Mouse (Mus musculus) mouse embryonic stem cell (cell line): ENCODE data around the gene Tmem238l.

Experiments used
- in situ Hi-C, 2 experiments: fragments of 300-500 bp; cut with MboI; formaldehyde crosslinking; loops; 1 replicate in 1 of 2; 3 replicates in 1 of 2; pipeline ENCODE4 v1.14.3; 2019 to 2020; ENCODE audit warnings: low sequenced_read_pairs in 2 of 2, low pct_unique_long_range_greater_than_20kb in 1 of 2, mixed read lengths in 1 of 2; ENCODE audit not compliant: unreplicated experiment in 1 of 2

Gene Tmem238l

DNA sequence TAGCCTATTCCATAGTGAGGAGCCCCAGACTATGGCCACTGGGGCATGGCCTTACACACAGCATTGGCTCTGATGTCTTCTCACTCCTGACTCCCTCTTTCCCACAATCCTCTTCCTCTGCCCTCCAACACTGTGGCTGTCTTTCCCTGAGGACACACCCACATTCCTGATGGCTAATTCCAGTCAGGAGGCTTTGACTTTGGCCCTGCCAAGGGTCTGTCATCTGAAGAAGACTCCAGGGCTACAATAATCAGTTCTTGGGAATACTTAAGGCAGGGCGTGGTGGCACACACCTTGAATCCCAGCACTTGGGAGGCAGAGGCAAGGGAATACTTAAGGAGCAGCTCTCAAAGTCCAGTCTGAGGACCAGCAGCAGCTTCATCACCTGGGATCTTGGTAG is 12.1 kb downstream of the Tmem238l start:
- in situ Hi-C loops = no loop called here

DNA sequence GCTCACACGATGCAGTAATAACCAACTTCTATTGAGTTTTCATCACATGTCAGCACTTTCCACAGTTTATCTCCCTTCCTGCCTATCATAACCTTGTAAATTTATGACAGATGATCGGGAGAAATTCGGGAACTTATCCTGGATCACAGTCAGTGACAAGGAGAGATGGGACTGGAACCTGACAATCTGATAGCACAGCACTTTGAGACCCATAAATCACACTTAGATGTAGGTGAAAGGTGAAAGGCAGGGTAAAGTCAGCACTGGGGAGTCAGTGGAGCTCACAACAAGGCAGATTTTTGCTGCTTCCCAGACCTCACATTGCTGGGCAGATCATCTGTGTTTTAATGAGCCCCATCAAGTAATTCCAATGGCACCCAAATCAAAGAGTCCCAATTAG is 17.1 kb downstream of the Tmem238l start:
- in situ Hi-C loops = no loop called here

DNA sequence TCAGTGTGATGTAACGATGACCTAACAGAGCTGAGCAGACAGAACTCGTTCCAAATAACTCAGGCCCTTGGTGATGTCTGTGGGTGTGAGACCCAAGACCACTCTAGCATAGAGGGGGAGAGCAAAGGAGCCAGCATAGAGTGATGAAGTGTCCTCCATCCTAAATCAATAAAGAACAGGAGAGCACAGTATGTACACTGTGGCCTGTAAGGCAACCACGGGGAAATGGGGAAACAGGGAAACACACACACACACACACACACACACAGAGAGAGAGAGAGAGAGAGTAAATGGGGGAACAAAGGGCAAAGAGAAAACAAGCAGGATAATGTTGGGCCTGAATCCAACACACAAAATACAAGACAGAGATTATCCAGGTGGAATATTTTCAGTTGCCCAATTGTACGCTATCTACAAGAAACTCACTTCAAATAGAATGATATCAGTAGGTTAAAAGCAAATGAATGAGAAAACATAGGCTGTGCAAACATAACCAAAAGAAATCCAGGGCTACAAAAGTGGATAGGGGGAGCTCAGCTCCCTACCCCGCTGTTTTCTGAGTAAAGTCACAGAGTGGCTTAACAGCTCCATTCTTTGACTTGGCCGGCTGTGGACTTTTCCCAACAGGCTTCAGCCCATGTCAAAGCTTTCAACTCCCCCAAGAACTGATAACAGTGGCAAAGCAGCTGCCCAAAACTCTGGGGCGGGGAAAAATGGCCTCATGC is 19.3 kb downstream of the Tmem238l start:
- in situ Hi-C loops = no loop called here

DNA sequence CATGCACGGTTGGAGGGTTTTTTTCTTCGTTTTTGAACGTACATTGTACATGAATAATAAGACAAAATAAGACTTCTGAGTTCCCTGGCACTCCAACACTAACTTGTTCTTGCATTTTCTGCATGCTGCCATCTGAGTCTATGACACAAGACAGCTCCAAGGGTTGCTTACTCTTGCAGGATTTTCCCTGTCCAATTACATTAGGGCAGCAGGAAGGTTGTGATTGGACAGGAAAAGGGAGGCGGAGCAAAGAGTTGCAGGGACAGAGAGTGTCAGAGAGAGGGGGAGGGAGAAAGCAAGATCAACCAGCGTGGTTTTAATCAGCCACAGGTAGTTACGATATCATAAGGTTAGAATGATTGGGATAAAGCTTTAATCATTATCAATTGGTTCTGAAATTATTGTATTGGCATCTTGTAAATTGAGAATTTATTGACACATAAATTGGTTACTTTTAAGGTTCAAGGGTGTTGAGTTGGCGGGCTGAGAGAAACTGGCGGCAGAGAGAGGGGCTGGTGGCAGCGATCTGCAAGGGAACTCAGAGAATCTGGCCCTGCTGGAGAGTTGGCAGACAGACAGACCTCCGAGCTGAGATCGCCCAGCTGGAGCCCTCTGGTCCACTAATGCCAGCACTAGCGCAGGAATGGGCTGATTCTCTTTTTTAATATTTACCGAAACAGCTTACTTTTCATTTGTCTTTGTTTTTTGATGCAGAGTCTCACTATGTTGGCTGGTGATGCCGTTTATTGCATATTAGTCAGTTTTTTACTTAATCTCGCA is 25.1 kb downstream of the Tmem238l start:
- in situ Hi-C loops = loop anchor here (5.0 kb wide), 3 partner anchors 41 to 74 kb away; no protein-coding TSS in a partner anchor

DNA sequence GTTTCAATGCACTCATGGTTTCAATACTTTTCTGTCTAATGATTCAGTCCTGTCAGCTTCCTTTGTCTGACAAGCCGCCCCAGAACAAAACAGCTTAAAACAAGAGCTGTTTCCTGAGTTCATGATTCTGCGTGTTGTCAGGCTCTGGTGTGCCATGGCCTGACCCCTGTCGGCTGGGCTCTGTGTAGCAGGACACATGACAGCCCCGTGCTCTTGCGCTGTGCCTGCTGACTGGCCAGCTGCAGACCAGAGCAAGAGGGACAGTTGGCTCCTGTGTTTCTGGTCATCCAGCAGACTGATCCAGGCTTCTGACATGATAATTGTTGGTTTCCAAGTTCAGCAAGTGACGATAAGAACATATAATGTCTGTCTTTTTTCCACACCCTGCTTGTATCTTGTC is 26.4 kb downstream of the Tmem238l start:
- in situ Hi-C loops = loop anchor here (5.0 kb wide), 3 partner anchors 40 to 75 kb away; no protein-coding TSS in a partner anchor

DNA sequence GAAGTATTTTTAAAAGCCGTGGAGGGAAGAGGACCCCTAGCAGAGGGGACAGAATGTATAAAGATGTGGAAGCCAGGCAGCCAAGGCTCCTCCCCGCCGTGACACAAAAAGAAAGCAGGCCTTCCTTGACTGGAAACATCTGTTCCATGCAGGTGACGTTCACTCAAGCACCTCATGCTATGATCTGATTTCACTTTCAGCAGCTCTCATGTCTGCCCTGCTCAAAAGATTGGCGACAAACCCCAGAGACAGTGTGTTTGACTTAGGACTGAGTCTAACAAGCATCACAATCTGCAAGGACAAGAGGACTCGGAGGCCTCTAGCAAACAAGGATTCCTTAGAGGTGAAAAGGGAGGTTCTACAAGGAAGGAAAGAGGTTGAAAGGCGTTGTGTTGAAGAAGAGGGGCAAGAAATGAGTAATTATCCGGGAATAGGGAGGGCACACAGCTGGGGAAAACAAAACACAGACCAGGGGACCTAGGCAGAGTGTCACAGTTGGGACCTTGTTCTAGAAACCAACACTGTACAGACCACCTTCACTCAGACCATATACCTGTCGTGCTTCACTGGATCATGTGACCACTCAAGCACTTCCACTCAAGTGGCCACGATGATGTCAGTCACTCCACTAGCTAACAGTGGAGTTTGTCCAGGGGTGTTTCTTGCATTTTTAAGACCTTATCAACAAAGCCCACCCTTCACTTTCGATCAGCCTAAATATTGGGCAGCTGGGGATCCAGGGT is 27.2 kb downstream of the Tmem238l start:
- in situ Hi-C loops = loop anchor here (5.0 kb wide), 3 partner anchors 39 to 76 kb away; no protein-coding TSS in a partner anchor

DNA sequence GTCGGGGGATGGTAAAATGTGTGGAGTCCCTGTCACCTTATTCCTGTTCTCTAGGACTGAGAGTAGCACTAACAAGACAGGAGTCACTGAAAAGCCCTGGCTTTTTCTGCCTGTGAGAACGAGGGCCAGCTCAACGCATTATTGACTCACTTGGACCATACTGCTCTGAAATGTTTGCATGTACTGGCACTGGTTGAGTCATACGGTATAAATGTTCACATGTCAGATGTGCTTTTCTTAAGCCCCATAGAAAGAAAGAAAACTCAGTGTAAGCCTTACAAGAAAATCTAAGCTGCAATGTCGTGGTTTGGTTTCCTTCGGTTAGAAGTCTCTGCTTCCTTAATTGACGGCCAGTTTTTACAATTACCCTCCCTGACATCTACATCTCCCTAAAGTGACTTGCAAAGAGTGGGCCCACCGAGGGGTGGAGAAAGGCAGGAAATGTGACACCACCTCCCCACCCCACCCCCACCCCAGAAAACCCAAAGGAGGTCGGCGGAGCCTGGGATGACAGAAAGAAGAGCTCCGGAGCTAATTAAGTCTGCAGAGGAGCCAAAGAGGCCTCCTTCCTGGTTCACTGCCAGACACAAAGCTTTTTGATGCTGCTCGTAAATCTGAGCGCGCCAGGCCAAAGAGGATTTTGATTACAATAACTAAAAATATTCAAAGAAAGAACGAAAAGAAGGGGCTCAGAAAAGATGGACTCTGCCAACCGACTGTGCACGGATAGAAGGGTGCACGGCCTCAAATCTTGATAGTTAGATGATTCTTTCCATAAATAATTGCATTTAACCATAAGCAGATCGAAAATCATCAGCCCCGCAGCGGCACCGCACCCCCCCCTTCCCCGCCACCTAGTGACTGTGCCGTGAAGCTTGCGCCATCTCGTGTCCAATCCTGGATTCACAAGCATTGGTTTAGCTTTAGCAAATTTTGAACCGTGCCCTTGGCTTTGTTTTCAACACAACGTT is 28.0 kb downstream of the Tmem238l start:
- in situ Hi-C loops = loop anchor here (5.0 kb wide), 3 partner anchors 38 to 77 kb away; no protein-coding TSS in a partner anchor

DNA sequence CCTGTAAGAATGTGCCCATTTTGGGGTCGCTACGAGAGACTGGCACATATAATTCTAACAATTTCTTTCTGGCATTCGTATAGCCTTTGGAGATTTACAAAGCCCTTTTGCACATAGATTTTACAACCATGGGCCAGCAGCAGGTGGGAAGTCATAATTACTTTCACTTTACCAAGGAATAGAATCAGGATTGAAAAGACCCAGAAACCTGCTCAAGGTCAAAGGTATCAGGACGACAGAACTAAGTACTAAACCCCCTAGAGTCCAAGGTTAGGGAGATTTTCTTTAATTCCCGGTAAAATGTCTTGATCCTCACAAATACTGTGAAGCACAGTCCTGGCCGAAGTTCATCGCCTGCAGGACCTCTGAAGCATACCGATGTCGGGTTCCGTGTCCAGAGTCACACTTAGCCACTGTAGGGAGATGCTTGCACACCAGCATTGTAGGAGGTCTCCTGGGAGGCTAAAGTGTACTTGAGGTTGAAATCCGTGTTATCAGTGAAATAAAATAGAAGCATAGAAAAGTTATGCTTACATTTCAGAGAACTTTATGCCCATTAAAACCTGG is 28.8 kb downstream of the Tmem238l start:
- in situ Hi-C loops = no loop called here

DNA sequence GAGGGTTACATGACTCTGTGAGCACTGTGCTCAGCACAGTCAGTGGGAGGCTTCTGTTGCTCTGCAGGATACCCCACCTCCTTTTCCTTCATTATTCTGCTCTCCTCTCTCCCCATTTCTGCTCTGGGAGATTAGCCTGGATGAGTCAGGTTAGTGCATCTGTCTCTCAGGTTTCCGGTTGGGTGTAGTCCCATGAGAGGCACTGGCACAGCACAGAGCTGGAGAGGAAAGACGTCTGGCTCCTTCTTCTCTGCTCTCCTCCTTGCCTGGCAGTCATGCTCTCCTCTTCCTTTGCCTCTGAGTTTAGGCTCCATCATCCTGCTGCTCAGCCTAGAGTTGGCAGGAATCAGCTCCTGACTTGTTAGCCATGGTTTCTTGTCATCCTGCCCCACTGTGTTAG is 35.7 kb downstream of the Tmem238l start:
- in situ Hi-C loops = no loop called here

DNA sequence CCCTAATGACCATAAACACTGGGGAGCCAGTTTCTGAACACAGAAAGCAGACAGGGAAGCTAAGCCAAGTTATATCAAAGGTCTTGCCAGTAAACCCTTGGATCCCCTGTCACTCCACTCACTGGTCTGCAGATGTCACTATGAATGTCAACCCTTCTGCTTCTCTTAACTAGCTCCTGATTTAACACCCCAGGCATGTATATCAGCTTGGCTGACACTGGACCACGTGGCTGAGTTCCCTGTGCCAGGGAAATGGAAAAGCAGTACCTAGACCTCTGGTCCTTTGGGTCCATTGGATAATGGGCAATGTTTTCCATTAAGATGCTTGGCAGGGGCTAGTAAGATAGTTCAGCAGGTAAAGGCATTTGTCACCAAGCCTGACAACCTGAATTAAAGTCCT is 37.2 kb downstream of the Tmem238l start:
- in situ Hi-C loops = no loop called here

DNA sequence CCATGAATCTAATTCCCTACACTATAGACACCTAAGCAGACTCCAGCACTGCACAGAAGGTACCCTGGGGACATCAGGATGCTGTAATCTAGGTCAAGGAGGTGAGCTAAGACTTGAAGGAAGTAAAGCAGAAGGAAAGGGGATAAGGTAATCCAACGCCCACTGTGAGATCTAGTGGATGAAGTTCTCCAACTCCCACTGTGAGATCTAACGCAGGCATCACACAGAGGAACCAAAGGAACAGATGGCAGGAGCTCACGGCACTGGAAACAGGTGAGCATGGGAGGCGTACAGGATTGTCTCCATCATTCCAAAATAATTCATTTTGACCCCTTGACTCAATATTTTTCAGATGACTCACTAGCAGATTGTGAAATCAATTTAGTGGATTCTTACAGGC is 40.0 kb downstream of the Tmem238l start:
- in situ Hi-C loops = no loop called here

DNA sequence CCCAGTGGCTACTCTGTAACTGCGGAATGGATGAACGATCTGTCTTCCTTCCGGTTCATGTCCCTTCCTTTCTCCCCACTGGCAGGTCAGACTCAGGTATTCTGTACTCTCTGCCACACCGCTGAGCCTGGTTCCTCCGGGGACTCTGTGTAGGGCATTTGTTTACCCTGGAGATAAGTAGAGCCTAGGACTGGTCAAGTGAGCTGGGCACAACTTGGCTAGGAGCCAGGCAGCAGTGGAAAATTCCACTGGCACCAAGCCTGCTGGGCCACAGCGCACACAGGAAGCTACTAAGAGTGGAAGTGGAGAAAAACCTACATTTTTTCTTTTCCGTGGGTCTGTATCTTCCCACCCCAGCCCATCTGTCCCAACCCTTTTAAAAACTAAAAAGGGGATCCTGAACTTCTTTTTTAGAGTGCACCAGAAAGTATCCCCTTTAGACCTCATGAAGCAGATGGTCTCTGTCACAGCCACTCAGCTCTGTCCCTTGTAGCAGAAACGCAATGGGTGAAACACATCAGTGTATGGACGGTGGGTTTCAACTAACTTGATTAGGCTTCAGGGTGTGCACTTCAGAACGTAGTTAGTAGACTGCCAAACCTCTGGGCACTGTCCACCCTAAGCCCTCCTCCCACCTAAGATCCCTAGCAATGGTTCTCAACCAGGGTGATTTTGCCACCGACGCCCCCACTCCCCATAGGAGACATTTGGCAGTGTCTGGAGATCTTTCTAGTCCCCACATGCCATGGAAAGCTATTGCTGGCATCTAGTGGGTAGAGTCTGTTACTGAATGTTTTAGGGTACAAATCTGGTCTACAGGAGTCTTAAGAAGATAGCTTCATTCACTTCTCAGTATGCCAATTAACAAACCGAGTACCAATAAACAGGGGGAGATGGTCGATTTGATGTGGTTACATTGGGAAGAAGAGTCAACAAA is 42.3 kb downstream of the Tmem238l start:
- in situ Hi-C loops = no loop called here

DNA sequence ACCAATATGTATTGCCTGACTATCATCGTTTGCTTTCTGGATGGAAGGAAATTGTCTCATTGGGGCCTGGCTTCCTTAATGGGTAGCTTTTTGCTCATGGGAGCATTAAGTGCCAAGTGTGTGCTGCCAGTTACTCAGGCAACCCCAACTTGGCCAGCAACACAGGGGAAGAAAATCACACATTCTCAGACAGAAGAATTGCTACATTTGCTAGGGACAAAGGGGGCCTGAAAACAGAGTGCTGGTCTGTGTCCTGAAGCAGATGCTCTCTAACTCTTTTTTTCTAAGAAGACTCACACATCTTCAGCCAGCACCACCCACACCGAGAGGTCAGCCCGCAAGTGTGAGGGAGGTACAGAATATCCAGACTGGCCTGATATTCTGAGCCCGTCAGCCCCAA is 44.2 kb downstream of the Tmem238l start:
- in situ Hi-C loops = loop anchor here in 1 of 2 experiments (25.0 kb wide), 1 partner anchor 1188 kb away; the partner anchor contains the start of gene Zkscan6

DNA sequence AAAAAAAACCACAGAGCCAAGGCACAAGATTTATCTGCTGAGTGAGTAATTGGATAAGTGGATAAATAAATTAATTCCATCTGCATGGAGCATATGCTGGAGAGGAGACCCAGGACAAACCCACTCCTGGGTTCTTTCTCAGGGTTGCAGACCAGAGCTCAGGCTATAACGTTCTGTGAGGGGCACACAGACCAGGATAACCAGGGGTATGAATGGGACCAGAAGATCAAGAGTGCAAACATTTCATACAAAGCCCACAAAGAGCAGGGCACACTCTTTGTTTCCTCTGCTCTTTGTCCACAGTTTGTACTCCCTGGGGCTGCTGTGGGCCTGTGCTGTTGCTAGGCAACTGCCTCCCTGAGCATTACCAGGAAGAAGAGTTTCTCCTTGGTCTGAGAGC is 45.3 kb downstream of the Tmem238l start:
- in situ Hi-C loops = loop anchor here in 1 of 2 experiments (25.0 kb wide), 1 partner anchor 1189 kb away; the partner anchor contains the start of gene Zkscan6

DNA sequence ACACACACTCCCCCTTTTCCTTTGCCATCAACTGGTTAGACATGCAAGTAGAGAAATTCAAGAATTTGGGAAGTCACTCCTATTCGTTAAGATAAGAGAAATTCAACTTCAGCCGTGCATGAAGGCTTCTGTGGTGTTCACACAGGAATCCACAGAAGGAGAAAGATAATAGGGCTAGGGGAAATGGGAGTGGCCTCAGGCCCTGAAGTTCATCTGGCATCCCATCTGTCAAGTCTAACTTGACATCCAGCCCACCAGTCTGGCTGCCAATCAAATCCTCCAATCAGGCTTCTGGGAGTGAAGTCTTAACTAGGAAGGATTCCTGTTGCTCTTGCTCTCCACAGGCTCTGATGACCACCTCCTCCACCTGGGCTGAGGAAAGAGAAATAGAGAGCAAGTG is 46.5 kb downstream of the Tmem238l start:
- in situ Hi-C loops = loop anchor here in 1 of 2 experiments (25.0 kb wide), 1 partner anchor 1191 kb away; the partner anchor contains the start of gene Zkscan6

DNA sequence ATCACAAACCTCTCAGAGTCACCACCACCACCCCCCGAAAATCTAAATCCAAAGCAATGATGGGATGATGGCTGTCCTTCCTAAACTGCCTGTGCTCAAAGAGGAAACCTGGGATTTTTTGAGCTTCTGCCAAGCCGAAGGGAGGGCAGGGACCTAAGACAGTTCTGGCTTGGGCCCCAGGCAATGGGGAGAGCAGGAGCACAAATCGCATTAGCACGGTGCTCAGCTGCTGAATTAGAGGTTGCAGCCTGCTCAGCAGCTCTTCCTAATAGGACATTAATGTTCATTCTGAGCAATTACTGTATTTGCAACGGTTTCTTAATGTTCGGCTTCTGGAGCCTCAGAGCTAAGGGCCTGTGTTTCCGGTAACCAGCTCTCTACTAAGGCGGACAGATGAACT is 51.5 kb downstream of the Tmem238l start:
- in situ Hi-C loops = loop anchor here in 1 of 2 experiments (25.0 kb wide), 1 partner anchor 1196 kb away; the partner anchor contains the start of gene Zkscan6
